Mouse (Mus musculus): Measurements from ENCODE around the gene Msh2. TPM values are rescaled to one million over a fixed set of nuclear protein-coding genes. Genes with fewer than 3 reads are reported as not detected.
"Not testable (repeated sequence)": the region's sequence is repeated elsewhere in the genome, so short reads cannot be mapped to it uniquely, and the experiment has no call there.

Gene Msh2
- polyA plus RNA-seq, 1 experiment from 2014 or later, result 19.8 TPM

GRCm38 (mm10) chr17:87640272-87640671, 31.9 kb upstream of the Msh2 start:
- Histone ChIP-seq H3K4me2 (replicated peaks; ENCODE audit: low read depth, low read length) (no peak overlapping the region), H3K4me3 (ENCODE audit: low read depth, low read length) (no peak overlapping the region), H3K27me3 (replicated peaks; ENCODE audit: insufficient read depth, low read length) (no peaks in the 10 kb centered on the region; the same call in 1 of the 2 replicates), H3K27ac (ENCODE audit: low read length) (no peak overlapping the region), H3K9ac (replicated peaks; ENCODE audit: low read depth) (no peak overlapping the region), H3K9me3 (ENCODE audit: low read length) (no peaks in the 10 kb centered on the region), H3K36me3 (ENCODE audit: insufficient read depth, low read length) (no peaks in the 10 kb centered on the region), H3K4me1 (ENCODE audit: insufficient read depth, low read depth, low read length) (no peaks in the 10 kb centered on the region)
- TF ChIP-seq EP300 (IDR thresholded peaks at IDR 0.05), result no peak
- no peak for TF ChIP-seq CTCF (IDR thresholded peaks at IDR 0.05)
- DNase-seq (ENCODE audit: low spot score) (no peak), ATAC-seq (no peak)
- WGBS, result 87% methylated on average over 27 of the region's 27 CpGs

- Histone ChIP-seq H3K27me3 (replicated peaks; ENCODE audit: insufficient read depth, low read length) (no peaks in the 10 kb centered on the region; the same call in 1 of the 2 replicates), H3K27ac (ENCODE audit: low read length) (no peak overlapping the region), H3K9ac (replicated peaks; ENCODE audit: low read depth) (no peak overlapping the region), H3K4me2 (replicated peaks; ENCODE audit: low read depth, low read length) (no peak overlapping the region), H3K4me1 (ENCODE audit: insufficient read depth, low read depth, low read length) (no peaks in the 10 kb centered on the region), H3K9me3 (ENCODE audit: low read length) (no peaks in the 10 kb centered on the region), H3K36me3 (ENCODE audit: insufficient read depth, low read length) (no peaks in the 10 kb centered on the region), H3K4me3 (ENCODE audit: low read depth, low read length) (no peak overlapping the region)
- TF ChIP-seq EP300 (IDR thresholded peaks at IDR 0.05) (no peak), CTCF (IDR thresholded peaks at IDR 0.05) (no peak)
- ATAC-seq (no peak), DNase-seq (ENCODE audit: low spot score) (no peak)
- 72% methylated on average over 12 of the region's 12 CpGs for WGBS
Observed at GRCm38 (mm10) chr17:87641006-87641405, 31.1 kb upstream of the Msh2 start.

- Histone ChIP-seq H3K4me1 (ENCODE audit: insufficient read depth, low read depth, low read length) (no peaks in the 10 kb centered on the region), H3K36me3 (ENCODE audit: insufficient read depth, low read length) (no peaks in the 10 kb centered on the region), H3K4me3 (ENCODE audit: low read depth, low read length) (no peak overlapping the region), H3K27me3 (replicated peaks; ENCODE audit: insufficient read depth, low read length) (no peaks in the 10 kb centered on the region), H3K9ac (replicated peaks; ENCODE audit: low read depth) (no peak overlapping the region), H3K27ac (ENCODE audit: low read length) (no peak overlapping the region), H3K4me2 (replicated peaks; ENCODE audit: low read depth, low read length) (no peak overlapping the region), H3K9me3 (ENCODE audit: low read length) (no peaks in the 10 kb centered on the region)
- 86% methylated on average over 8 of the region's 8 CpGs for WGBS
- ATAC-seq (no peak), DNase-seq (ENCODE audit: low spot score) (no peak)
- no peak for TF ChIP-seq CTCF (IDR thresholded peaks at IDR 0.05)
Observed at GRCm38 (mm10) chr17:87642744-87643143, 29.4 kb upstream of the Msh2 start.

- 91% methylated on average over 5 of the region's 5 CpGs for WGBS
- H3K4me1 ChIP-seq (ENCODE audit: insufficient read depth, low read depth, low read length), result not testable (repeated sequence)
Observed at GRCm38 (mm10) chr17:87655616-87656015, 16.5 kb upstream of the Msh2 start.

DNA sequence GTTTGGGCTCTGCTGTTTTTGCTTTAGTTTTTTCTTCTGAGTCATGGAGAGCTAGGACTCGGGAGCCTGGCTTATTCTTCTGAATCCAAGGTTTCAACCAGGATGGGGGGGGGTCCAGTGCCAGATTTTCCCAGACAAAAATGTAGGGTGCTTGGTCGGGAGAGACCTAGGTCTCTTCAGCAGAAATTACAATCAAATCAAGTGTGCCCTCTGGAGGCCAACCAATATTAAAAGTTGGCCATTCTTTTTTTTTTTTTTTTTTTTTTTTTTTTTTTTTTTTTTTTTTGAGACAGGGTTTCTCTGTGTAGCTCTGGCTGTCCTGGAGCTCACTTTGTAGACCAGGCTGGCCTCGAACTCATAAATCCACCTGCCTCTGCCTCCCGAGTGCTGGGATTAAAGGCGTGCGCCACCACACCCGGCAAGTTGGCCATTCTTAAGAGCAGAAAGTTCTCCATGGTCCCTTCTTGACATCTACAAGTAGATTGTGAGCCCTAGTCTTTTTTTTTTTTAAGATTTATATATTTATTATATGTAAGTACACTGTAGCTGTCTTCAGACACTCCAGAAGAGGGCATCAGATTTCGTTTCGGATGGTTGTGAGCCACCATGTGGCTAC, 10.1 kb upstream of the Msh2 start:
- H3K4me2 ChIP-seq (replicated peaks; ENCODE audit: low read depth, low read length); H3K4me1 ChIP-seq (ENCODE audit: insufficient read depth, low read depth, low read length); H3K9me3 ChIP-seq (ENCODE audit: low read length); H3K4me3 ChIP-seq (ENCODE audit: low read depth, low read length); ATAC-seq; H3K9ac ChIP-seq (replicated peaks; ENCODE audit: low read depth); H3K27ac ChIP-seq (ENCODE audit: low read length); H3K27me3 ChIP-seq (replicated peaks; ENCODE audit: insufficient read depth, low read length); H3K36me3 ChIP-seq (ENCODE audit: insufficient read depth, low read length): not testable (repeated sequence)
- DNase-seq (ENCODE audit: low spot score), result peak; percentile 26
- TF ChIP-seq CTCF (IDR thresholded peaks at IDR 0.05), result peak; percentile 28
- WGBS, result 77% methylated on average over 9 of the region's 9 CpGs

More at GRCm38 (mm10) chr17:87655616-87656015, 16.5 kb upstream of the Msh2 start:
- not testable (repeated sequence) for H3K4me3 ChIP-seq (ENCODE audit: low read depth, low read length); H3K36me3 ChIP-seq (ENCODE audit: insufficient read depth, low read length); H3K27ac ChIP-seq (ENCODE audit: low read length); DNase-seq (ENCODE audit: low spot score); H3K27me3 ChIP-seq (replicated peaks; ENCODE audit: insufficient read depth, low read length); H3K9ac ChIP-seq (replicated peaks; ENCODE audit: low read depth); H3K9me3 ChIP-seq (ENCODE audit: low read length); ATAC-seq; H3K4me2 ChIP-seq (replicated peaks; ENCODE audit: low read depth, low read length)

DNA sequence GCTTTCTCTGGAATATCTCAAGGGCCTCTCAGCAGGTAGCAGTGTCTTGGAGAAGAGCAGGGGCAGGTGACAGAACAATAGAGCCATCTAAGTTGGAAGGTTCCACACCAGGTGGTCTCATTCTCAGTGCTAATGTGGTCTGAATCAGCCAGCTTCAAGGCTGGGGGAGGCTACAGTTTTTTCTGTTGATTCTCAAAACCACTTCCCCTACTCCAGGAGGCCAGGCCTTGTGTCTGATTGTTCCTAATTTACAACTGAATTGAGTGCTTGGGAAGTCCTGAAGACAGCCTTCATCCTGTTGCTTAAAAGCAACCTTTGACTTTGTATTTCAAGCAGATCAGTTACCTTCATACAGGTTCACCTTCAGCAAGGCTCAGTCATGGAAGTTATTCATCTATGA, 7.9 kb upstream of the Msh2 start:
- ATAC-seq (no peak), DNase-seq (ENCODE audit: low spot score) (no peak)
- no peak overlapping the region for H3K4me3 ChIP-seq (ENCODE audit: low read depth, low read length)
- H3K9me3 ChIP-seq (ENCODE audit: low read length), result no peaks in the 10 kb centered on the region
- H3K27ac ChIP-seq (ENCODE audit: low read length), result no peak overlapping the region
- H3K9ac ChIP-seq (replicated peaks; ENCODE audit: low read depth), result no peak overlapping the region
- no peak for TF ChIP-seq EP300 (IDR thresholded peaks at IDR 0.05)
- H3K4me1 ChIP-seq (ENCODE audit: insufficient read depth, low read depth, low read length), result no peaks in the 10 kb centered on the region
- no peaks in the 10 kb centered on the region for H3K36me3 ChIP-seq (ENCODE audit: insufficient read depth, low read length)
- no peak overlapping the region for H3K4me2 ChIP-seq (replicated peaks; ENCODE audit: low read depth, low read length)
- no peaks in the 10 kb centered on the region for H3K27me3 ChIP-seq (replicated peaks; ENCODE audit: insufficient read depth, low read length)

Data from lung, postnatal 0 days (tissue).